Mouse (Mus musculus) CH12.LX (cell line): Measurements from ENCODE around the gene Bicc1.

Experiments used
- CTCF ChIP-seq, 2 experiments: IDR thresholded peaks in 1 of 2; conservative IDR thresholded peaks in 1 of 2; 2 replicates each; pipeline ENCODE4 v1.5.1; 2011 to 2012; ENCODE audit warnings: low read depth in 2 of 2, low read length in 2 of 2, improper control_type of control experiment in 1 of 2, inconsistent platforms in 1 of 2, mild to moderate bottlenecking in 1 of 2, moderate library complexity in 1 of 2
- EP300 ChIP-seq: IDR thresholded peaks from 2 replicates; pipeline ENCODE4 v1.6.1; 2011; ENCODE audit warnings: low read length, improper control_type of control experiment
- GABPA ChIP-seq: IDR thresholded peaks from 2 replicates; pipeline ENCODE4 v1.6.1; 2012; ENCODE audit warnings: low read depth, low read length, improper control_type of control experiment, inconsistent platforms; ENCODE audit not compliant: insufficient replicate concordance
- MXI1 ChIP-seq: IDR thresholded peaks from 2 replicates; pipeline ENCODE4 v1.6.1; 2011; ENCODE audit warnings: mild to moderate bottlenecking, low read depth, low read length, improper control_type of control experiment
- POLR2A ChIP-seq: IDR thresholded peaks from 2 replicates; pipeline ENCODE4 v1.6.1; 2011; ENCODE audit warnings: low read depth, mild to moderate bottlenecking, improper control_type of control experiment, low read length
- RAD21 ChIP-seq: IDR thresholded peaks from 2 replicates; pipeline ENCODE4 v1.6.1; 2011; ENCODE audit warnings: low read depth, mild to moderate bottlenecking, low read length, improper control_type of control experiment, moderate library complexity
- USF1 ChIP-seq: IDR thresholded peaks from 2 replicates; pipeline ENCODE4 v1.6.1; 2014; ENCODE audit warnings: low read depth, mild to moderate bottlenecking, inconsistent platforms, low read length, improper control_type of control experiment

- TF ChIP-seq CTCF (conservative IDR thresholded peaks at IDR 0.05 in 1 of 2, IDR thresholded peaks at IDR 0.05 in 1 of 2; ENCODE audit: low read depth in 2 of 2, low read length in 2 of 2) = no peak
- no peak for TF ChIP-seq EP300
- TF ChIP-seq USF1 = no peak
- TF ChIP-seq MXI1 = no peak
- no peak for TF ChIP-seq GABPA
- TF ChIP-seq POLR2A = no peak
- no peak for TF ChIP-seq RAD21
Observed at GRCm38 (mm10) chr10:70921481-70921880, 238.0 kb downstream of the Bicc1 start.
